Mouse (Mus musculus) right cerebral cortex, adult 18-20 months (tissue): ENCODE data around the gene Ntm.

Source experiments
- DNase-seq: peaks from one replicate; pipeline ENCODE4 v3.0.0; 2022; ENCODE audit warnings: mixed read lengths

Gene Ntm

DNA sequence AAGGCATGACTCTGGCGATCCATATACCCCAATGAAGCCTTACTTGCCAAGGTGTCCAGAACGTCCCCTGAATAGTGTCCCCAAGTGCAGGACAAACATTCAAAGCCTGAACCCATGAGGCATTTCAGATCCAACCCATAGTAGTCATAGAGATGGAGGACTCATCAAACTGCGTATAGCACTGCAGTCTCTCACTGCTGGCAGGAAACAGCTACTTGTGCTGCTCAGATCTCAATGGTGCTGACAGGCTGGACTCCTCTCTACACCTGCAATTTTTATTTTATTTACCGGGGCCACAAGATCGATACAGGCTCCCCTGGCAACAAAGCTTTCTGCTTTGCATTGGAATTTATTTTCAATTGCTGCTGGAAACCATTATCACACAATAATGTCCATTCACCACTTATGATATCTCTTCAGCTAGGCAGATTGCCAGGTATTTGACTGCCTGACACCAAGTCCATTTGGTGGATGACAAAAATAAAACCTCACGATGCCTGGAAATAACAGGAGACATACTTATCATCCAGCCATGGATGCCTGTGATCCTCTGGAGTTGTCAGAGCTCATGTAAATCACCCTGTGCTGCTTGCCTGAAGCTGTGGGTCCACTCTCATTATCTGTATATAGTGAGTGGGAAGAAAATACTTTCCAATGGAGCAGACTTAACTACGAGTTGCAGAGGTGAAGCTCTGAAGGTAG, 674.8 kb downstream of the Ntm start:
- DNase-seq: no peak

DNA sequence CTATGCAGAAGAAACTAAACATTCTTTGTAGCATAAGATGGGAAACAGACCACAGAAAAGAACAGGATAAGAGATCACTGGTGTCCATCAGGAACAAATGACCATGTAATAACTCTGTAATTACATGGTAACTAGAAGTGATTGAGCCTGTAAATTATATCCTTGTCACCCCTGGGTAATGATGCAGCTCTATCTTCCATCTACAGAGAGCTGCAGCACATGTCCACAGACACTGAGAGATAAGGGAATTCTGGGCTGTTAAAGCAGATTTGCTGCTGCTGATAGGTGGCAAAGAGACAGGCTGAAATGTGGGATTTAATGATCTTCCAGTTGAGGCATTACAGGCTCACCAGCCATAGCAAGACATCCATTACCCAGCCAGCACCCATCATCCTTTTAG, 677.8 kb downstream of the Ntm start:
- no peak for DNase-seq

DNA sequence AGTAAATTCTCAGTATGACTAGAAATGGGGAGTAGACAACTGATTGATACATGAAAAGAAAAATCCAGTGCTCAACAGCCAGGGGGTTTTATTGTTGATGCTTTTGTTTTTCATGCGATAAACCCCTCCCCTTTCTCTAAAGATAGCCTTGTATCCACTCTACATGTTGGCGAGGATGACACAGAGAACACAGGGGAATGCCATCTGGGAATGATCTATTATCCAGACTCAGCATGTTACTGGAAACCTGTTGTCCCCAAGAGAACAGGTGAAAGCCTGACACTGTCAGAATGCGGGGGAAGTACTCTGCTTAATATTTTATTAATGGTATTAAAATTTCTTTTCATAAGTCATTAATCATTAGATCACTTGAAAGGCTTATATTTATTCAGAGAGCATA, 690.1 kb downstream of the Ntm start:
- DNase-seq: no peak

DNA sequence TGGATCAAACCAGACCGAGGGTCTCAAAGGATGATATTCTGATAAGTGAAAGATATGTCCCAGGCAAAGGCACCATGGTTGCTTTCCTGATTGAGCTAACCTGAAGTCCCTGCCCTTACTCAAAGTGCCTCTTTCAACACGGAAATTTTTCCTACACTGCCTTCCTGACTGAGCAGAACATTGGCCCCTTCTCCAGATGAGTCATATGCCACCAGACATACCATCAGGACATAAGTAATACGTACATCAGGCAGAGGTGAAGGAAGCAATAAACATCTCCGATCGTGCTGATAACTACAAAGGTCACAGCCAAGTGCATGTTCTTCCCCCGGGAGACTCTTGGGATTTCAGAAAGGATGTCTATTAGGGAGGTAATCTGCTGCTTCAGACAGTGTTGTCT, 693.0 kb downstream of the Ntm start:
- DNase-seq: no peak

DNA sequence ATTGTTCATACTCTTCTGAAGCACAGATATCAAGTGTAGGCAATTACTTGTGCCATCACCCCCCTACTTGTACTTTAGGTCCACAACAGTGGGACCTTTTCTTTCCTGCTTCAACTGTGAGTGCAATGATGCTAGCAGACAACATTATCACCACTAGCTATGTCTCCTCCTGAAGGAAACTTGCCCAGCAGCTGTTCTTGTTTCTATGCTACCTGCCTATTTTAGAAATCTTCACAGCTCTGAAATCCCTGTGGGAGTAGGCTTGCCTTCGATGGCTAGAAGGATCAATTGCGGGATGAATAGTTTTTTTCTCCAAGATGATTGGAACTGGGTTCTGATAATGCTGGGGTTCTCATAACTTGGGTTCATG, 693.7 kb downstream of the Ntm start:
- DNase-seq: peak; percentile 32

DNA sequence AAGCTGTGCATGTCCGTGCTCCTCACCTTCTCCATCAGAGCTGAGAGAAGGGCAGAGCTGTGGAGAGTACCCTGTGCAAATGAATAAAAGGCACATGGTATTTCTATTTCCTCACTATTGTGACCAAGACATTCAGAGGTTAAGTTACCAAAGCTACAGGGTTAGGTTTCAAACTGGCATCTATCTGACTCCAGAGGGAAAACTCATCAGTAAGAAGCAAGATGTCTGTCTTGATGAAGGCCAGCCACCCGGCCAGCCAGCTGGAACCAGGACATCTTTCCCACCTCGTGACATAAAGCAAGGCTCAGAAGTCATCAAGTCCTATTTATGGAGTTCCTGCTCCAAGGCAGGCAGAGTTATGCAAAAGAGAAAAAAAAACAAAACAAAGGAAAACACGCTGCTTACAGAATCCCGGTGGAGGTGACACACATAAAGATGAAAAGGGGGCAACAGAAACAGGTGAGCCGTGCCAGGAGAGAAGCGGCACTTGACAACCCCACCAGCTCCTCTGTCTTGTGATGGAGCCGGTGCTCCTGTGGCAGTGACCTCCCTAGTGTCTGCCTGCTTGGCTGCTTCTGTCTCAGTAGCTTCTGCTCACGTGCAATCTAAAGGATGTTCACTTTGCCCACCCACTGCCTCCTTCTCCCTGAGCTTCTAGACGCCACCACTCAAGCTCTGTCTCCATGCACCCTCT, 694.2 kb downstream of the Ntm start:
- peak; percentile 22 for DNase-seq

DNA sequence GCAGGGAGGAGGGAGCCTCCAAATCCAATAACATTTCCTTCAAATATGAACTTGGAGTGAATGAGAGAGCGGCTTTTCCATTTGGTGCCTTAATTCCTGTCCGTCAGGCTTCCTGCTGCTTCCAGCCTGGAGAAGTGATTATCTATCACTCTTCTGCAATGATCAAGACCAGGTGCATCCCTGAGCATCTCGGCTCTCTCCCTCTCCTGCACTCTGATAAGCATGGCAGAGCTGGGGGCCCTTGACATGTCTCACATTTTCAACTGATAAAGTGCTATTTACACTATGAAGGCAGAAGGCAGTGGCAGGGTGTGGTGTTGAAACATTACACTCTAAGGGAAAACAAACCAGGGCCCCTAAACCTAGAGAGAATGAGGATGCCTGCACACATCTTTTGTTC, 695.3 kb downstream of the Ntm start:
- DNase-seq: no peak

DNA sequence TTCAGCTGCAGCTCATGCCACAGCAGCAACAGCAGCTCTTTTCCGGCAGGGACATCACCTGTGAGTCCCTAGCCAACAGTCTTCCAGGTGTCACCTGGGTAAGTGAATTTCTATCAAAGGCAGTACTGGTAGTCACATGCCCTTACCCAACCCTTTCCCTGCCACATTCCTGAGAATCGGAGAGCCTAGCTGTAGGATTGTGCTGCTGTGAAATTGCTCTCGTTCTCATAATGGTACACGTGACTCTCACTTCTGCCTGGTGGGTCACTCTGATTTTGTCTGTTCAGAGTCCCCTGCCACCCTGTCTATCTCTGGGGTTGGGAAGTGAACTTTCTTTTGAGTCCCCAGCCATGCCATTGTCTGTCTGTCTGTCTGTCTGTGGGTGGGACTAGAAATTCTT, 697.8 kb downstream of the Ntm start:
- no peak for DNase-seq

DNA sequence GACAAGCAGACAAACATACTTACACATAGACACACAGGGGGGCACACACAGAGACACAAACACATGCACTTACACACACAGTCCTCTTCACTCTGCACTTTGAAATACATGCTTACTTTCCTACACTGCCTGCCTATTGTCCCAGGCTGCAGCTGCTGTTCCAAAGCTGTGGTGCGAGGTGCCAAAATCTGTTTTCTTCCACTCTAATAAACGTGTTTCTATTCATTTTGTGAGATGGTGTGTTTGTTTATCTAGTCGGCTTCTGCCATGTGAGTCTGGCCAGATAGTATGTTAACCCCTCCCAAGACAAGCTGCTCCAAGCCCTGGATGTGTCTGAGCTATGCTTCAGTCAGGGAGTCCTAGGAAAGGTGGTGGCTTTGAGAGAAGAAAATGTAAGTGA, 700.1 kb downstream of the Ntm start:
- no peak for DNase-seq

DNA sequence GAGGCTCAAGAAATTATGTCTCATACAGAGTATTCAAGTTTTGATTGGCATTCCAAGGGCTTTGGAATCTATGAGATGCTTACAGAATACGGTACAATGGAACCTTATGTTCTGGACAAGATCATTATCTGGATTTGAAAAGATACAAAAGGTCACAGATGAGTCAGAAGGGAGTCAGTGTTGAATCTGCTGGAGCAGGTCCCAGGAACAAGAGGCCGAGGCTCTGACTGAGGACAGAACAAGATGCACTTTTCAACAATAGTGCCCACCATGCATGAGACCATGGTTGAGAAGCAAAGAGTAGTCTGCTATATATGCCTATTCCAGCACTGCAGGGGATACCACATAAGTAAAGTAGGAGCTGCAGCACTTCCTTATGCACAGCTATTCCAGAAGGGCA, 710.1 kb downstream of the Ntm start:
- DNase-seq: no peak

DNA sequence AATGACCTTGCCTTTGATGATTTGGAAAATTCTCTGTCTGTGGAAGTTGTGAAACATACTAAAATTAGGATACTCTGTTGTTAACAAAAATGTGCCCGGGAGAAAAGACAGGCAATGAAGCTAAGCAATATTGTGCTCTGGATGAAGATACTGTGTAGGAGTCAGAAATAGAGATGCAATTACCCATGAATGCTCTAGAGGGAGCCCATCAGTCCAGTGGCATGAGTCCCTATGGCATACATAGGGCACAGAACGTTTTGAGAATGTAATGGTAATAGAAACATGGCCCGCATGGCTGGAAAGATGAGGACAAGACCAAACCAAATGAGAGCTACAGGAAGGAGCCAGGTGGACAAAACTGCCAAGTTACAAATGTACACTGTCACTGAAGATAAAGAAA, 712.1 kb downstream of the Ntm start:
- no peak for DNase-seq

DNA sequence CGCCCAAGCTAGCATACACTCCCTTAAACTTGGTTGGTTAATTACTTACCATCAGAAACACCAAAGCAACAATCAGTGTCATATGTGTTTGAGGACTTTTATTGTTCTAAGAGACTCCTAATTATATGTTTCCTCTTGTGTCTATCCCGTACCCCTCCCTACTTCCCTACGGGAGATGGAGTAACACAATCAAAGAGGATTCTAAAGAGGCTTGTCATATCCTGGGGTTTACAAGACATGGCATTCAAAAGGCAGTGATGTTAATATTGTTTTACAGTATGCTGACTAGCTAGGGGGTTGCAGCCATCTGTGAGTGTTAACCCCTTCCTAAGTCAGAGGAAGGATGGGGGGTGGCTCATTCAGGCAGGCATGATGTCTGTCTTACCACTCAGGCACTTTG, 715.1 kb downstream of the Ntm start:
- DNase-seq: no peak

DNA sequence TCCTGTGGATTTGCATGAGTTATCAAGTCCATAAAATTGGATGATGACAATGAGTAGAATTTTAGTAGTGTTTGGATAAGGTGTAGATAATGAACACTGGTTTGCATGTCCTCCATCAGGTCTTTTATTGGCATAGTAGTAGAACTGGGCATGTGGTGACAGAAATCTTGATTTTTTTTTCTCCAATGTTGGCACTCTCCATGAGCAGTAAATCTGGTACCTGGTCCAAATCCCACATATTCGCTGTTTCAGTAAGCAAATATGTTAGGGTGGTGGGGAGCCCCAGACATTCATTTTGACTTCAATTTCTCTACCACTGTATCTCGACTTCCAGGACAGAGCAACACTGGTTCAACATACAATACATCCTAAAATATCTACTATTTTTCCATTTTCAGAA, 718.9 kb downstream of the Ntm start:
- DNase-seq: no peak

DNA sequence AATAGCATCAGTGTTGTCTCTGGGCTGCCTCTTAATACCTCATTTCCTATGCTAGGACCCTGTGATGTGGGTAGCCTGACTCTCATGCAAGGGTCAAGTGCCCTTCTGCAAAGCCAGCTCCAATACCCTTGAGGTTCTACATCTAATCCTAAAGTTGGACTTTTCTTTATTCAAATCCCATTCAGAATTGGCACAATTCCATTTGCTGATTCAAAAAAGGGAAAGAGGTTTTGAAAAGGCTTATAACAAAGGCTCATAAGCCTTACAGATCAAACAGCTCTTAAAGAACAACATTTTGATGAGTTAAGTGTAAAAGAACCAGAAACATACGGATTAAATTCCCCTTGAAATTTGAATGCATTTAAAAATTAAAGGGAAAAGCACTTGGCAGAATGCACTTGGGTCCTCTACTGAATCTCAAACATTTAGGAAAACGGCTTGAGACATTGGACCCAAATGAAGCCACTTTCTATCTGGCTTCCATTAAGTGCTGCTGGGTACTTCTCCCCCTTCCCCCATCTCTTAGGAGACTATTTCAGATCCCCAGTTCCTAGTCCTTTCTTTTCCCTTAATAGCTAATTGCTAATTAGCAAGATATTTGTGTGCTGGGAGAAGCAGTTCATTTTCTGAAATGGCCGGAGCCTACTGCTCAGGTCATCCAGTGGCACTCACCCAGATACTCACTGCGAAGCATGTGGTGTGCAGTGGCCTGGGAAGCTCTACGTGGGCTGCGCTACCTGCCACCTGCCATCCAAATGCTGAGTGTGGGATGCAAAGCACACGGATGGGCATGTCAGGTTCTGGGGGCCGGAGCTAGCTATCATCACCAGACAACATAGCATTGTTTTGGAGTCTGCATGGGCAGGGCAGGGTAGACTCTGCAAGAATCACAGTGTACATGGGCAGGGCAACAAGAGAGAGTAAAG, 720.2 kb downstream of the Ntm start:
- no peak for DNase-seq

DNA sequence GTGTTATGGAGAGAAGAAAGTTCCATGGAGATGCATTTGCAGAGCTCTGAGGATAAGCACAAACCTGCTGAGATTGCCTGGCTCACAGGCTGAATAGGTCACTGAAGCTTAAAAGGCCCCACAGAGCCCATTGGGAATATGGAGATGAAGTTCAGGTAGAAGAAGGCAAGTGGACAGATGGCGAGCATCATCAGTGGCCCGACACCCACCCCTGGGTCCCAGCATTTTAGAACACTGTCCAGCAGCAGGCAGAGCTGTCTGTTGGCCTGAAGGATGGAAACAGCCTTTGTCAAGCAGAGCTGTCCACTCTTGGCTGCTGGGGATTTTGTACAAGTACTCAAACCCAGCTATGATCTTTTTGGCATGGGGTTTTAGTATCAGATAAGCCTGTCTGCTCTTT, 722.1 kb downstream of the Ntm start:
- DNase-seq: no peak

DNA sequence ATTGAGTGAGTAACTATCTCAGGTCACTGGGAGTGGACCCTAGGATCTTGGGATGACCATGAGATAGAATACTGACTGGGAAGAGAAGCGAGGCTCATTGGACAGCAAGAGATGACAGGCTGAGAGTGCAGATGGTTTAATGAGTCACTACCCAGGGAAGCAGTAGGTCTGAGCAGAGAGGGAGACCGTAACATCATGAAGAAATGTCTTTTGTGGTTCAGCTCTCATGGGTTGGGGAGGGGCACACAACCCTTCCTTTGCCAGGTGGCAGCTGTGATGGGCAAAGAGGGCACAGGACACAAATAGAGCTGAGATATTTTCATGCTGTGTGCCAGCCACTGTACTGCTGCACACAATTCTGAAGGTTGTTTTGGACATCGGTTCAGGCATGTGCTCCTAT, 724.0 kb downstream of the Ntm start:
- DNase-seq: no peak

DNA sequence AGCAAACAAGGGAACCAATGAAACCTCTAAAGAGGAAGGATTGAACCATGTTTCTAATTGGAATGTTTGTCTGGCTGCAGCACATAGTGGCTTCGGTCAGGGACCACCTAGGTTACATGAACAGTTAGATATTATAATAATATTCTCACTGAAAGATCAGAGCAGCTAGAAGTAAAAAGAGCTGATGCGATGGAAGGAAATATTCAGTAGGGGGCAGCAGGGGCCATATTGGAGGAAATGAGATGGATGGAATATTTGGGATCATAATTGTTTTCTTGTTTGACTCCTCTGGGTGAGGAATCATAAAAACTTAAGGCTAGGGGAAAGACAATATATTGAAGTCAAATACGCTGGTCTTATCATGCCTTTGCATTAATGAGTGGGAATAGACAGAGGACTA, 726.2 kb downstream of the Ntm start:
- no peak for DNase-seq

DNA sequence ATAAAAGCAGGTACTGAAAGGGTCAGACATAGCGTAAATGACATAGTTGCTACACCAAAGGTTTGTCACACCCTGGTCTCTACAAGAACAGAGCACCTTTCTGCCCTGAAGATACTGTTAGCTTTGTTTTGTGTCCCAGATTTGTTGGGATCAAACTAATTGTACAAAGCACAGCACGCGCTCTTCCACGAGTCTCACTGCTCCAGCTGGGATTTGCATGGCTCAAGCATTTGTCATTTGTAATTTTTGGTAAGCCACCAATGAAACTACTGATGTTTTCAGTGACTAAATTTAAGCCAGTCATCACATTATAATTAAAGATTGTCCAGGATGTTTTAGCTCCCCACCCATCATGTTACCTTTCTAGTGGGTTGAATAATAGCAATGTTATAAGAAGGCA, 735.2 kb downstream of the Ntm start:
- no peak for DNase-seq

DNA sequence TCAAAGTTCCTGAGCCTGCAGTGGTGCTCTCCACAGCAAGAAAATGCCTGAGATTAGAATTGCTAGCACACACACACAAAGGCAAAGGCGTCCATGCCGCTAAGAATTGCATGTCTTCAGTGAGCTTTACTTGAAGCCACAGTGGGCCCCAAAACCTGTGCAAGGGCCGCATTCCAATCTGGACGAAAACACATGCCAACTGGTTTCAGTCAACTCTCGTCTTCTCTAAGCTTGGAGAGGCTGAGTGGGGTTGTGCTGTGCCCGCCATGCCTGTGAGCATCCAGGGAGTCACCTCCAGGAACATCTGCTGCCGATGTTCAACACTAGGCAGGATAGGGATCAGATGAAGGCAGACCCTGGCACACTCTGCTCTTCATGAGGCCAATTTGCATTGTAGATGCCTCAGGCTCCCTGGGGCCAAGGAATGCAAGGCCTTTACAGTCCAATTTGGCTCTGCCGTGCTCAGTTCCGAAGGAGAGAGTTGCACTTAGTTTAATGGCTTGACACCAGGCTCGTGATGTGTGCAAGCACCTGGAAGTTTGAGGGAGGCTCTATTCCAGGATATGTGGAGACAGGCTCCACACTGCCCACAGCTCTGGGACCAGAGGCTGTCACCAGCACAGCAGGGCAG, 739.9 kb downstream of the Ntm start:
- DNase-seq: no peak

DNA sequence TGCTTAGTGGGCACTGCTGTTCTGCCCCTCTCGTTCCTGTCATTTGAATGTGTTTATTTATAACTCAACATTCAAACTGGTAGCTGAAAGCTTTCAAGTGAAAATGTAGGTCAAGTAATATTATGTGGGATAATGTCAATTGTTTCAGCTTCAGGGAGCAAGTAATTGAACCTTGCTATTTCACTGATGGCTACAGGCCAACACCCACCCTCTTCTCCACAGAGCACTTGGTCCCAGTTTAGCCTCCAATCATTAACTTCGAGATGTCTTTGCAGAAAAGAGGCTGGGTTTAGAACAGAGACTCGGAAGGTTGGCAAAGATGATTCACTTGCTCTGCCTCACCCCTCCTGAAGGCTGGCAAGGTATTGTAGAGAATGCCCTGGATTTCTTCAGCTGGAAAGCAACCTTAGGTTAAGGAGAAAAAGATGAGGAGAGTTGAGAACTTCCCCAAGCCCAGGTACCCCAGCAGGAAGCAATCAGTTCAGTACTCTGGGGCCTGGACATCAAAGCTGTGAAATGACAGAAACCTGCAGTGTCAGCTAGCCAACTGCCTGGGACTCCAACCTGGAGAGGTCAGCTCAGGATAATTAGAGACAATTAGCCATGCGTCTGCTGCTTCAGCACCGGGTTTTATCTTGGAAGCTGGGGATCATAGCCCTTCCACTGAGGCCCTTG, 741.9 kb downstream of the Ntm start:
- no peak for DNase-seq

DNA sequence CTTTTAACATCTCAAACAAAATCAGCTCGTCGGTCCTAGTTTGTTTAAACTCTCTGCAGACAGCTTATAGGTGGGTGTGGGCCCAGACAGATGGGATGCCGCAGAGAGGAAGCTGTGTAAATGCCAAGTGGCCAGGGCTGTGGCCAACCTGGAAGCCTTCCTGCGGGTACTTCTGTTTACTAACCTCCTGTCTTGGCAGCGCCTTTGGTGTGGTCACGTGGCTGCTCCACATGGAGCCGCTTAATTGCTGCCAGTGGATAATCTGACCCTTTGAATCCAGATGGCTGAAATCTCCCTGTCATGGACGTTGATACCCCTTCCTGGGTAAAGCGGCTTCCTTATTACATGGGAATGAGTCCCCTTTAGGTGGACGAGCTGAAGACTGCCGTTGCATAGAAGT, 742.4 kb downstream of the Ntm start:
- DNase-seq: peak; percentile 66

DNA sequence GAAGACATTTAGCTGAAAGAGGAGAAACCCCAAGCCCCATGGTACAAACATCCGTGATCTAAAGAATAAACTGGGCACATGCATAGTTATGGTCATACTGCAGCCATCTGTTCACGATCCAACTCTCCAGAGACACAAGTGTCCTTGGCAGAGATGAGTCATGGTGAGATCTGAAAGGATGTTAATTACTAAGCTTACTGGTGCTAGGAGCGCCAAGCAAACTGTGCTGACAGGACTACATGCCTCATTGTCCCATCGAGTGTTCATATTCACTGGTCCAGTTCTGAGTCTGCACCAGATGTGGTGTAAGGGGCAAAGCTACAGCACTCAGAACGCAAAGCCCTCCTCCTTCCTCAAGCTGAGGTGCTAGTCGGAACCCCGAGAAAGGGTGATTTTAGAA, 745.0 kb downstream of the Ntm start:
- DNase-seq: peak; percentile 42

DNA sequence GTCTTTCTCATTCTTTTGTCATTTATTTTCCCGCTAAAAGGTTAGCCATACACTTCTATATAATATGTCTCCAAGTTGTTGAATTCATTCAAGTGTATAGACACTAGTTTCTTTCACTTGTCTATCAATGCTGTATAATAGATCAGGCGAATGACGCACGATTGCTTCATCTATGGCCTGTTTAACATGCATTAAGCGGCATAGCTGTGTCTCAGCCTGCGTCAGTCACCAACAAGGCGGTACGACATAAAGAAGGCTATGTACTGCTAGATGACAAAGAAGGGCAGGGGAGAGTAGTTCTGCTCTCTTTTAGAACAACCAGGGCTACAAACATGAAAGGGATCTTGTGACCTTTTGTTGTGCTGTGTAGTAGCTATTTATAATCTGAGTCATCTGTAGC, 746.4 kb downstream of the Ntm start:
- DNase-seq: no peak
